Mouse (Mus musculus): ENCODE measurements at regions not wholly inside any gene's neighbourhood (a gene's known extent, or its start where the extent isn't known, plus 50 kb on each side); places are given as distances from the start of the nearest gene placed in this dataset.
"Not testable (repeated sequence)": the region's sequence is repeated elsewhere in the genome, so short reads cannot be mapped to it uniquely, and the experiment has no call there.

- 81% methylated on average over 17 of the region's 17 CpGs for WGBS
- Histone ChIP-seq H3K4me3 (replicated peaks; ENCODE audit: control insufficient read depth, low read depth, low read length) (no peak overlapping the region), H3K4me1 (ENCODE audit: control insufficient read depth, insufficient read depth, low read length) (no peaks in the 10 kb centered on the region), H3K27ac (ENCODE audit: control insufficient read depth, insufficient read depth, low read depth, low read length, poor library complexity) (no peak overlapping the region)
- no peak for TF ChIP-seq POLR2A (IDR thresholded peaks at IDR 0.05; ENCODE audit: borderline replicate concordance, control insufficient read depth, low read depth, low read length)
- no peak for TF ChIP-seq CTCF (IDR thresholded peaks at IDR 0.05; ENCODE audit: control insufficient read depth, insufficient read depth, low read length)
Measured at GRCm38 (mm10) chr6:22492896-22493295, 136.9 kb upstream of the Fam3c start.

GRCm38 (mm10) chr6:22490762-22491161 is 134.7 kb upstream of the Fam3c start:
- H3K27ac ChIP-seq (ENCODE audit: control insufficient read depth, insufficient read depth, low read depth, low read length, poor library complexity) = no peak overlapping the region
- no peak overlapping the region for H3K4me3 ChIP-seq (replicated peaks; ENCODE audit: control insufficient read depth, low read depth, low read length)
- WGBS = 70% methylated on average over 6 of the region's 6 CpGs
- TF ChIP-seq POLR2A (IDR thresholded peaks at IDR 0.05; ENCODE audit: borderline replicate concordance, control insufficient read depth, low read depth, low read length) (no peak), CTCF (IDR thresholded peaks at IDR 0.05; ENCODE audit: control insufficient read depth, insufficient read depth, low read length) (no peak)
- no peaks in the 10 kb centered on the region for H3K4me1 ChIP-seq (ENCODE audit: control insufficient read depth, insufficient read depth, low read length)

- WGBS = 50% methylated on average over 3 of the region's 3 CpGs
- TF ChIP-seq CTCF (IDR thresholded peaks at IDR 0.05; ENCODE audit: control insufficient read depth, insufficient read depth, low read length) (no peak), POLR2A (IDR thresholded peaks at IDR 0.05; ENCODE audit: borderline replicate concordance, control insufficient read depth, low read depth, low read length) (no peak)
- Histone ChIP-seq H3K4me3 (replicated peaks; ENCODE audit: control insufficient read depth, low read depth, low read length) (no peak overlapping the region), H3K27ac (ENCODE audit: control insufficient read depth, insufficient read depth, low read depth, low read length, poor library complexity) (no peak overlapping the region), H3K4me1 (ENCODE audit: control insufficient read depth, insufficient read depth, low read length) (no peaks in the 10 kb centered on the region)
Measured at GRCm38 (mm10) chr6:22487467-22487866, 131.4 kb upstream of the Fam3c start.

GRCm38 (mm10) chr6:22485828-22486518 is 129.9 kb upstream of the Fam3c start:
- 84% methylated on average over 11 of the region's 11 CpGs for WGBS
- H3K4me1 ChIP-seq (ENCODE audit: control insufficient read depth, insufficient read depth, low read length) = no peaks in the 10 kb centered on the region
- no peak overlapping the region for H3K27ac ChIP-seq (ENCODE audit: control insufficient read depth, insufficient read depth, low read depth, low read length, poor library complexity)
- no peak overlapping the region for H3K4me3 ChIP-seq (replicated peaks; ENCODE audit: control insufficient read depth, low read depth, low read length)
- TF ChIP-seq CTCF (IDR thresholded peaks at IDR 0.05; ENCODE audit: control insufficient read depth, insufficient read depth, low read length) = no peak

- 83% methylated on average over 4 of the region's 4 CpGs for WGBS
- H3K27ac ChIP-seq (ENCODE audit: control insufficient read depth, insufficient read depth, low read depth, low read length, poor library complexity); H3K4me1 ChIP-seq (ENCODE audit: control insufficient read depth, insufficient read depth, low read length); H3K4me3 ChIP-seq (replicated peaks; ENCODE audit: control insufficient read depth, low read depth, low read length): not testable (repeated sequence)
Measured at GRCm38 (mm10) chr6:22482257-22482656, 126.2 kb upstream of the Fam3c start.

GRCm38 (mm10) chr6:22474604-22475003 is 118.6 kb upstream of the Fam3c start:
- Histone ChIP-seq H3K4me1 (ENCODE audit: control insufficient read depth, insufficient read depth, low read length) (peaks cover 1% of the 10 kb centered on the region; the same call in 1 of the 2 replicates), H3K4me3 (replicated peaks; ENCODE audit: control insufficient read depth, low read depth, low read length) (no peak overlapping the region), H3K27ac (ENCODE audit: control insufficient read depth, insufficient read depth, low read depth, low read length, poor library complexity) (no peak overlapping the region)
- no peak for TF ChIP-seq POLR2A (IDR thresholded peaks at IDR 0.05; ENCODE audit: borderline replicate concordance, control insufficient read depth, low read depth, low read length)
- TF ChIP-seq CTCF (IDR thresholded peaks at IDR 0.05; ENCODE audit: control insufficient read depth, insufficient read depth, low read length) = no peak
- 3% methylated on average over 4 of the region's 4 CpGs for WGBS

GRCm38 (mm10) chr6:22474011-22474410 is 118.0 kb upstream of the Fam3c start:
- TF ChIP-seq POLR2A (IDR thresholded peaks at IDR 0.05; ENCODE audit: borderline replicate concordance, control insufficient read depth, low read depth, low read length) = no peak
- no peak for TF ChIP-seq CTCF (IDR thresholded peaks at IDR 0.05; ENCODE audit: control insufficient read depth, insufficient read depth, low read length)
- WGBS = 13% methylated on average over 2 of the region's 2 CpGs
- peaks cover 1% of the 10 kb centered on the region; the same call in 1 of the 2 replicates for H3K4me1 ChIP-seq (ENCODE audit: control insufficient read depth, insufficient read depth, low read length)
- no peak overlapping the region for H3K27ac ChIP-seq (ENCODE audit: control insufficient read depth, insufficient read depth, low read depth, low read length, poor library complexity)
- no peak overlapping the region for H3K4me3 ChIP-seq (replicated peaks; ENCODE audit: control insufficient read depth, low read depth, low read length)

- 84% methylated on average over 5 of the region's 5 CpGs for WGBS
- not testable (repeated sequence) for H3K4me1 ChIP-seq (ENCODE audit: control insufficient read depth, insufficient read depth, low read length); H3K4me3 ChIP-seq (replicated peaks; ENCODE audit: control insufficient read depth, low read depth, low read length); H3K27ac ChIP-seq (ENCODE audit: control insufficient read depth, insufficient read depth, low read depth, low read length, poor library complexity)
Measured at GRCm38 (mm10) chr6:22472400-22472799, 116.4 kb upstream of the Fam3c start.

GRCm38 (mm10) chr6:22467334-22467993 is 111.4 kb upstream of the Fam3c start:
- H3K27ac ChIP-seq (ENCODE audit: control insufficient read depth, insufficient read depth, low read depth, low read length, poor library complexity) = no peak overlapping the region
- TF ChIP-seq CTCF (IDR thresholded peaks at IDR 0.05; ENCODE audit: control insufficient read depth, insufficient read depth, low read length) (no peak), POLR2A (IDR thresholded peaks at IDR 0.05; ENCODE audit: borderline replicate concordance, control insufficient read depth, low read depth, low read length) (no peak)
- WGBS = 92% methylated on average over 11 of the region's 11 CpGs
- H3K4me3 ChIP-seq (replicated peaks; ENCODE audit: control insufficient read depth, low read depth, low read length) = no peak overlapping the region
- H3K4me1 ChIP-seq (ENCODE audit: control insufficient read depth, insufficient read depth, low read length) = no peaks in the 10 kb centered on the region
